Mouse (Mus musculus) urinary bladder, adult 18-20 months (tissue): ENCODE data around the gene Ccdc117.
"Not testable (repeated sequence)": the region's sequence is repeated elsewhere in the genome, so short reads cannot be mapped to it uniquely, and the experiment has no call there.

Experiments
- DNase-seq, 2 experiments: peaks; one replicate each; pipeline ENCODE4 v3.0.0; 2022; ENCODE audit warnings: low spot score in 2 of 2, mixed read lengths in 2 of 2

Gene Ccdc117

DNA sequence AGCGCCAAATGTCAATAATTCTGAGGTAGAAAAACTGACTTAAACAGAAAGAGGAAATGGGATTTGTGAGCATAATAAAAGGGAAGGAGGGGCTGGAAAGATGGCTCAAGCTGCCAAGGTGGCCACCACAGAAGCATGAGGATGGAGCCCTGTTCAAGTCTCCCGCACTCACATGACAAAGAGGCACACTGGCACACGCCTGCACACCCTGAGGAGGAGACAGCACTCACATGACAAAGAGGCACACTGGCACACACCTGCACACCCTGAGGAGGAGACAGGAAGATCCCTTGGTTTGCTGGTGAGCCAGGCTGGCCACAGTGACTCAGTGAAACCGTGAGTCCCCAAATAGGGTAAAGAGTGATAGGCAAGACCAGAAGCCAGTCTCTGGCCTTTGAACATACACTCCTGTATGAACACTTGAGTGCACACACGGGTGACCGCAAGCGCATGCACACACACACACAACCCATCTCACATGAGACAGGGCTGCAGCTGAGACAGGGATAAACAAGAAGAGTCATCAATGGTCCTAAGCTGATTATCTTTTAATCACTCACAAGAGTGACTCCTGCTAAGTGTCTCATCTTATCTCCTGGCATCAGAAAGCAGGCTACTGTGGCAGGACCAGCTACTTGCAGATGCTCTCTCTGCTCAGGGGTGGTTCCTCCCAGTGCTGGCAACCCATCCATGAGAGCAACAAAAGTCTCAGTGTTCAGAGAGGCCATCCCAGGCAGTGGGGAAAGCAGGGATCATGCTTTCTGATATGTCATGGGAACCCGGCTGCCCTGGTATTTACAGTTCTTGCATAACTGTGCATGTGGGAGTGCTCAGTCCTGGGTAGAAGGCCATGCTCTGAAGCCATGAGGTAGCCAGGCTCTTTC lies 32.5 kb downstream of the Ccdc117 start:
- DNase-seq = no peak

DNA sequence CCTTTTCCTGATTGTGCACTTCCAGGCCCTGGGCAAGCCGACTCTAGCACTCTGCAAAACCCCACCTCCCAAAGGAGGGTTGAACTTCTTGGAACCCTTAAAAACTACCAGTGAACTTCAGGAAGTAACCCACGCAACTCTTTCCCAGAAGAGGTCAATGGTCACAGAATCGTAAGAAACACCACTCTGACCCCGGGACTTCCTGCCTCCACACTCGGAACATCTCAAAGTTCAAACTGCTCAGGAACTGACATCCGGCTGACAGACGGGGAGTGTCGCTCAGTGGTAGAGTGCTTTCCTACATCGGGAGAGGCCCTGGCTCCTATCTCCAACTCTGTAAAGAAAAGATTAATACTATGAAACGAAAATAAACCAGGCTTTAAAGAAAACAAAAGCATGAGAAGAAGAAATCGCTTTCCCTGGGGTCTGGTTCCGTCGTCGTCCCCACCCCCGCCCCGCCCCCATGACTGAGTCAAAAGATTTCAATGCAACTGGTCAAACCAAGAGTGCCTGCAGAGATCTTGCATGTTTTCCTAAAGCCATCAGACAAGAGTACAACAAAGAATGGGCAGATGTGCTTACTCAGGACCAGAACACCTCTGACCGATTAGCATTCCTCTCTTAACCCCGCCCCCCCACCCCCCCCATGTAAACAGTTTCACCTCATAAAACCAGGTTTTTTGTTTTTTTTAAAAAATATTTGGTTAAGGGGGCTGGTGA lies 36.0 kb downstream of the Ccdc117 start:
- DNase-seq = no peak

DNA sequence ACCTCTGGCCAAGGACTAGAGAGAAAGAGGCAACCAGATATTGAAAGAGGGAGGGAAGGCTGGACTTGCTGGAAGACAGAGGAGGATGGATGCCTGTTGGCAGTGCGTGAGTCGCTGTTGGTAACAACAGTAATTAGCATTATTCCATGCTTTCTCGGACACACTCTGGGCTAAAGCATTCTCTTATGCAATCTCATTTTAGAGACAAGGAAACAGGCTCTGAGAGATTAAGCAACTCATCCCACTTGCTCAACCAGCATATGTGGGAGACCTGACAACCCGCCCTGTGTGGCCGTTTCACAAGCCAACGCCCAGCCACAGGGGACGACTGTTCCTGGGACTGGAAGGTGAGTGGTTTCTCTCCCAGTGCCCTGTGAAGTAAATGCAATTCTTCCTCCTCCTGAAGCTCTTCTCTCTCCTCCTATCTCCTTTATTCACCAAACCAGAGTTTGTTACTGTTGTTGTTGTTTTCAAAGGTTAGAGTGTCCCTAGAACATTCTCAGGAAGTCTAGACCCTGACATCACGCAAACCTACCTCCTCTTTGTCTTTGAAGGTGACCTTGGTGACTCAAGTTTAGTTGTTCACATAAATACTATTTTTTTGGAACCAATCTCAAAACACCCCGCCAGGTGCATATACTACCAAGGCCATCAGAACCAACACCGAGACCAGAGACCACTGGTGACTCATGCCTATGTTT lies 39.5 kb downstream of the Ccdc117 start:
- peak in 1 of 2 experiments; percentile 53 for DNase-seq

DNA sequence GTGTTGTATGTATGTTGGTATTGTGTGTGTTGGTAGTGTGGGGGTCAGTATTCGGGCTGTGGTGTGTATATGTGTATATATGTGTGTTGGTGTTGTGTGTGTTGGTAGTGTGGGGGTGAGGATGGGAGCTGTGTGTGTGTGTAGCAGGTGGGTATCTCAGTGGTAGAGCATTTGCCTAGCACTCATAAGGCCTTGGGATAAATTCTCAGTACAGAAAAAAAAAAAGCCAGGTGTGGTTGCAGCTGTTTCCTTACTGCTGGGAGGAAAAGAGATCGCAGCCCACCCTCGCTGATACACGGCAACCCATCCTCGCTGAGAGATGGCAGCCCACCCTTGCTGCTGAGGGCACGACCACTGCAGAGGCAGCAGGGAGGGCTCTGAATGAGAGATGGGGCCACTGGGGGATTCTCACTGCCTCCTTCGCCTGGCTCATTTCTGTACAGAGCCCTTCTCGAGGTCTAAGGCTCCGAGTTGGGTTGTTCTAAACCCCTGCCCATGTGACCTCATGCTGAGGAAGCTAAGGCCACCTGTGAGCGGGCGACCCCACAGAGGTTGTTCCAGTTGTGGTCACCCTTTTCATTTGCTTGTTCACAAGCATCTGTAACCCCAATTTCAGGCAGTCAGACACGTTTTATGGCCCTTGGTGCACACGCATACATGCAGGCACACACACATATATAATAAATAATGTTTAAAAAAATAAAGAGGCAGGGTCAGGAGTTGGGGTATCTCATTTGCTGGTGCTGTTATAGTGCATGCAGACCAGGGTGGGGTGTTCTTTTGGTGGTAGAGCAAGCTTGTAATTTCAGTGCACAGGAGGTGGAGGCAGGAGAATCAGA lies 40.9 kb downstream of the Ccdc117 start:
- no peak for DNase-seq

DNA sequence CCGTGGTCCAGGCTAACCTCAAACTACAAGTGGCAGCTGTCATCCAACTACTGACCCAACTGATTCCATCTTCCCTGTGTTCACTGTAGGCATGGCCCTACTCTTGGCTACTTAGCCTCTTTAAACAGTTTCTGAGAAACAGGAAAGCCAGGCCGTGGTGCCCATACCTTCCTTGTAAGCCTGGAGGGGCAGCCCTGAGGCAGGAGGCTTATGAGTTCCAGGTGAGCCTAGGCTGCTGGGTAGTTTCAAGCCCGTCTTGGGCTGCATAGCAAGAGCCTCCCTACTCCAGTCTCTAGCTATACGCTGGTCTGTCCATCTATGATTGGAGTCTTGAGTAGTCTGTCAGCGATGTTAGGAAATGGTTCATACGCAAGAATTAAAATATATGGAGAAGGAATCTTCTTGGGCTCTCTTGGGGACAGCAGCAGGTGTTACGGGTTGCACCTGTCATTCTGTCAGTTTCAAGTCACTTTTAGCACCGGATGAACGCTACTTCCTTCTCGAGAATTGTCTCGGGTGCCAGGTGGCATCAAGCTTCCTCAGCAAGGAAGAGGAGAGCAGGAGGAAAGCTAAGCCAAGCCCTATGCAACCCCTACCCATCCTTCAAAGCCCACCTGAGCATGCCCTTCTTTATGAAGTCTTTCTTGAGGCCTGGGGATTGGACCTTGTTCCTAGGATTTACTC lies 41.9 kb downstream of the Ccdc117 start:
- DNase-seq = no peak

DNA sequence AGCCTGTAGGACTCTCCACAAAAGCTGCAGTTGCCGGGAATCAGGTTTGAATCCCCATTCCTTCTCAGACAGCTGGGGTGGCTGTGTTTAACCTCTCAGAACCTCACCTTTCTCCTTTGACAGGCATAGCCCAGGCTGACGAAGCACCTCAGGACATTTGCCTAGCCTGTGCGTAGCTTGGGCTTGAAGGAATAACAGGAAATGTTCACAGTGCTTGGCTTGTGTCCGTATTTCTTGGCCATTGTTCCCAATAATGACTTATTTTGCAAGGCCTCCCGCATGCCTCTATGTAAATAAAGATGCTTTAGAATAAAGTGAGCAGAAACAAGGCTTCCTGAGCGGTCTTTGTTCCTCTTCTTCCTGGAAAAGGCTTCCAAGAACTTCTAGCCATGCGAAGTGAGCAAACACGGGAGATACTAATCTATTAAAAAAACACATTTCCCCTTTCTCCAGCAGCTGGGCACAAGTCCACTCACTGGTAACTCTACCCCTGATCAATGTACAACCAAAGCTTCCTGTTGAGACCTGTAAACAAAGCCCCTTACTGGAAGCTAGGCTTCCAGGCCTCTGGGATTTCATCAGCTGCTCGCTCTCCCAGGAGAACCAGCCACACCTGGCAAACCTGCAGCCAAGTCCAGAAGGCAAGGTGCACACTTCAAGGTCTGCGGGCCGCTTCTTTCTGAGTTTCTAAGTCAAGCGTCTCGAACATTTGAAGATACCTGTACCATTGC lies 42.9 kb downstream of the Ccdc117 start:
- no peak for DNase-seq

DNA sequence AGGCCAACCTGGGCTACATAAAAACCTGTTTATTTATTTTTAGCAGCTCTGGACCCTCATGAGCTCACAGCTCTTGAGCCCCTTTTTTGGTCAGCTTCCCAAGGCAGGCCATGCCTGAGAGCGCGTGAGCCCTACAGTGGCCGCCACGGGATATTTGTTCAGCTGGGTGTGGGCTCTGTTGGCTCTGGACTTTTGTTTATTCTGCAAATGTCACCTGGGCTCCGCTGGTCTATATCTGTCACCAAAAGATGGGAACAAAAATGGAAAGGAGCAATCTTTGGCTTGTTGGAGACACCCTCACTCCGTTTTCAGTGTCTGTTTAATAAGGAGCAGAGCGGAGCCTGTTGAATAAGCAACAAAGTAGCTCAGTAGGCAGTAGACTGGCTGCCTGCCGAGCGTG lies 43.6 kb downstream of the Ccdc117 start:
- DNase-seq = no peak

DNA sequence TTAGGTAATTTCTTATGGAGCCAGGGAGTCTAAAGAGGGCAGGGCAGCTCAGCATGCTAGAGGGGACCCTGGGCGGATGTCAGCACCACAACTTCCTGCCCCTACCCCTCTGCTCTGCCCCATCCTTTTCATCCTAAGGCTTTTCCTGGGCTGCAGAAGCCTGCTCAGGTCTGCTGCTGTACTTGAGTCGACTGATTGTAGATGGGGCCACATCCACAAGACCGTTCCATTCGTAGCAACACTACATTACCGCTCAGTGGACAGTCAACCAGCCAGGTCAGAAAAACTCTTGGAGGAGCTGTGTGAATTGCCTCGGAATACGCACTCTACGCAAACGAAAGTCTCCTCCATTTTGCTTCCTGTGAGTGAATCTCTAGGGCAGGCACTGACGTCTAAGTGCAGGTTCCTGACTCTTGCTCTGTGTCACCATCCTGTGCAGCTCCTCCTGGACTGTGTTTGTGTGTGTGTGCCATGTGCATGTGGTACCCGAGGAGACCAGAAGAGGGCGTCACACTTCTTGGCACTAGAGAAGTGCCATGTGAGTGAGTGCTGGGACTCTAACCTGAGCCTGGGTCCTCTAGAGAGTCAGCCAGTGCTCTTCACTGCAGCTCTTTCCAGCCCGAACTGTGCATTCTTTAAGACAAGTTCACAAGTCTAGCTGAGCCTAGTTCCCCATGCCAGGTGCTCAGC lies 45.3 kb downstream of the Ccdc117 start:
- DNase-seq = no peak

DNA sequence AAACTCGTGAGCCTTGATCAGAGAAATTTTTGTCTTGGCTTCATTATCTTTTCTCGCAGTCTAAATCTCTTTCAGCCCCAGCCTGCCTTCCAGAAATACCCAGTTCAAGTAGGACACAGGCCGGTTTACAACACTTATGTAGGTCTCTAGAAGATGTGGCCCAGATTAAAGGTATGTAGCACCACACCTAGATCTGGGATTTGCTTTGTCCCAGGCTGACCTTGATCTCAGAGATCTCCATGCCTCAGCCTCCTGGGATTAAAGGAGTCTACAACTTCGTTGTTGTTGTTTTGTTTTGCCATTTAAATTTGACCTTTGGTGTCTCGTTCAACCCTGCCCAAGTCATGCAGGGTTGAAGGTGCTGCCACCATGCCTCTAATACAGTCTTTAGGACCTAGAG lies 46.1 kb downstream of the Ccdc117 start:
- DNase-seq = no peak

DNA sequence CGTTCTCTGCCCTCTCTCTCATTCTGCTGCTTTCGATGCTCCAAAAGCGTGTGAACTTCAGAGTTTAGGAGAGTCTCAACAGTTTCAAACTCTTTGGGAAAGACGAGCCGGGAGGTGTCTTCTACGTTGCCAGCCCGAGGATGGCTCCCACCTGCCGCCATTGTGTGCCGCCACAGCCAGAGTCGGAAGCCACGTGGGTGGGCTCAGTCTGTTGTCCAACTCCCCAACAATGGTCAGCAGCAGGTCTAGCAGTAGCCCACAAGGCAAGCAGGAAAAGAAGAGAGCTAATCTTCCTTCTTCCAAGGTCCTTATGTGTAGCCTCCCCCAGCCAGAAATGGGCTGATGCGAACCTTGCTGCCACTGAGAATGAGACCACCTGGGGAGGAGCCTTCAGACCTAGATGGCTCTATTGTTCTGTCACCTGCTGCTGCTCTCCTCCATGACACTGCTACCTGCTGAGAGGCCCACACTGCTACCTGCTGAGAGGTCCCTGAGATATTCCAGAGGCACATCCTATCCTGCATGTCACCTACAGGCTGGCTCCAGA lies 46.6 kb downstream of the Ccdc117 start:
- DNase-seq = no peak

DNA sequence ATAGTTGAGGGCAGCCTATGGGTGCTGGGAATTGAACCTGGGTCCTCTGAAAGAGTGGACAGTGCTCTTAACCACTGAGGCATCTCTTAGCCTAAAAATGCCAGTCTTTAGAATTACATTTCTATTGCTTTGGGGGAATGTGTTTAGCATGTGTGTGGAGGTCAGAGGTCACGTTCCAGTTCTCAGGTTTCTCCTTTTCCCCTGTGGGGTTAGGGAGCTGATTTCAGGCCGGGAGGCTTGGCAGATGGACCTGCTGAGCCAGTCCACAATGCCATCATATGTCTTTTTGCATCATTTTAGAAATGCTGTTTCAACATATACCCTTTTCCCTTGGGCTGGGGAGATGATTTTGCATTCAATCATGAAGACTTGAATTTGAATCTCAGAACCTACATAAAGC lies 48.1 kb downstream of the Ccdc117 start:
- DNase-seq = no peak

DNA sequence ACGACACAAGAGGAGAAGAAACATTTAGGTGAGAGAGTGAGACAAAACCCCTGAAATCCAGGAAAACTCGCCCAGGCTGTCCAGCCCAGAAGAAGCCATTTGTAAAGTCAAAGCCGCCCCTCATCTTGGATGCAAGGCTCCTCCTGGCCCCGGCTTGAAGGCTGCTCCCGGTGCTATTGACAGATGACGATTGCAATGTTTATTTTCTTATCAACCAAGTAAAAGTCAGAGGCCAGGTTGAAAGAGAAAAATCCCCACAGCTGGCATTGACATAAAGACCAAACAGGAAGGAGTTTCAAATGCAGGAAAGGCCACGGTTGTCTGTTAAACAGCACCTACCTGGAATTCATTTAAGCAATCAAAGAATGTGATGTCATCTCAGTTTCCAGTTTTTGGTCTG lies 50.1 kb downstream of the Ccdc117 start:
- no peak for DNase-seq

DNA sequence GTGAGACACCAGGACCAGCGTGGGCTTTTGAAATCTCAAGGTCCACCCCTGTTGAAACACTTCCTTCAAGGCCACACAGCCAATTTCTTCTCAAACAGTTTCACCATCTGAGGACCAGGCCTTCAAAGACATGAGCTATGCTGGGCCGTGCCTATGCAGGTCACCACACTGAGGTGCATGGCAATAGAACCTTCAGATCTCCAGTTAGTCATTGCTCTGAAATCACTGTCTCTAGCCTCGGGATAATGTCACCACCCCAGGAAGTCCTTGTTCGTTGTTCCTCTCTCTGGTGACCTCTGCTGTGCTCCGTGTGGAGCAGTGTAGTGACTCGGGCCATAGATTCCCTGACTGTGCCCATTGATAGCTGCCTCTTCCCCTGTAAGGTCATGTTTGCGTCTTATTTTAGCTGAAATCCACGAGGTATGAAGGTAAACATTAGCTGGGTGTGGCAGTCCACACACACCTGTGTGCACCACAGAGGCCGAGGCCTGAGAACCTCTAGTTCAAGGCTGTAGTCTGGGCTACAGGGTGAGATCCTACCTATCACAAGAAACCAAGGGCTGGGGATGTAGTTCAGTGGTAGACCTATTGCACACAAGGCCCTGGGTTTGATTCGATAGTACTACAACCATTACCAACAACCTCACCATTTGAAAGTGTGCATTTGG lies 50.9 kb downstream of the Ccdc117 start:
- no peak for DNase-seq

DNA sequence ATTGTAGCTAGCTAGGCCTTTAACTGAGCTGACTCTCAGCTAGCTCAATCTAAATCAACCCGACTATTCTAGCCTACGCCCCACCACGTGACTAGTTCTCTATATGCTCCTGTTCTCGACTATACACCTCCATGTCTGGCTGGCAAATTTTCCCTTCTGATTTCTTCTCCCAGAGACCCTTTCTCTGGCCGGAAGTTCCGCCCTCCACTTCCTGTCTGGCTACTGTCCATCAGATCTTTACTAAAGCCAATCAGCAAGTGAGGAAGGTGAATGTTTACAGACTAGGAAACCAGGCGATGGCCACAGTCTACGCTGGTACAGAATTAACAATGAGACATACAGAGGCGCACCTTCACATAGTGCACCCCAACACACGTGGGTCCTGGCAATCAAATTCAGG lies 52.6 kb downstream of the Ccdc117 start:
- DNase-seq = not testable (repeated sequence)

DNA sequence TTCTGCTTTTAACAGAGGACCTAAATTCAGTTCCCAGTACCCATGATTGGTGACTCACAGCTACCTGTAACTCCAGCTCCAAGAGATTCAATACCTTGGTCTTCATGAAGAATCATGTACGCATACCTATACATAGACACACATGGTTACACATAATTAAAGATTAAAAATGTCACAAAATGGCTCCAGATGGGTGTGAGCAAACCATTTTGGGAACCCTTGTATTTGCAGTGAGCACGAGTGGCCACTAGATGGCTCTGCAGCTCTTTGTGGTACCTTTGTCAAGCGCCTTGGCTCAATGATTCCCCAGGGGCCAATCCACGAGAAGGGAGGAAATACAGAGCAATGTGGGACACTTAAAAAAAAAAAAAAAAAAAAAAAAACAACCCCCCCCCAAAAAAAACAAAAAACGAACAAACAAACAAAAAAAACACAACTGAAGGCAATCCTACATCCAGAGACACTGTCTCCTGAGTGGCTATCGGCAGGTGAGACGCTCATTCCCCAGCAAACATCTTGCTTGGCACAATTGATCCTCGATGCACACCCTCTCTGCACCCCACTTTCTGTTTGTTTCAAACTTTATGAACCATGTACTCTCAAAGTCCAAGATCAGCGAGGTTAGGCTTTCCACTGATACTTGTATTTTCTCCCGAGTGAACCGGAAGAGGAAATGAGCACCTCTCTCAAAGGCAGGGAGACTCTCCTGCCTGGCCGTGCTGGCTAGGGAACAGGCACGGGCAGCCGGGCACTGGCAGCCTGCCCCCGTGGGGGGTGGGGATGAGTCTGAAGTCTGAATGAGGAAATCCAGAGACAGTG lies 56.6 kb downstream of the Ccdc117 start:
- peak; percentile 56 to 61 for DNase-seq

DNA sequence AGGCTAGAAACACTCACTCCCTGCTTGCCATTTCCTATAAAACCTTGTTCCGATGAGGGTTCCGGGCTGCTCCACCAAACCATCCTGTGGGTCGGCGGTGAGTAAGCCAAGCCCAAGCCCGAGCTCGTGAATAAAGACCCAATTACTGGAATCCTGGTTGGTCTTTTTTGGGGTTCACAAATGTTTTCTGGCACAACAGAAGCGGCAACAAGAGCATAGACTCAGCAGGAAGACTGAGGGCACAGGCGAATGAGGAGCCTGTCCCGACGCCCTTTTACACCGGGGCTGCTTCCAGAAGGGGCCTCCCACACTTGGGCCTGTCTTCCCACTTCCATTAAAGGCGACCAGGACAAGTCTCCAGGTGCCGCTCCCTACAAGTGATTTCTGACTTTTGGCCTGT lies 59.4 kb downstream of the Ccdc117 start:
- DNase-seq = no peak
